Mouse (Mus musculus) E14TG2a.4 (cell line): ENCODE measurements at regions not wholly inside any gene's neighbourhood (a gene's known extent, or its start where the extent isn't known, plus 50 kb on each side); places are given as distances from the start of the nearest gene placed in this dataset.
"Not testable (repeated sequence)": the region's sequence is repeated elsewhere in the genome, so short reads cannot be mapped to it uniquely, and the experiment has no call there.

Source experiments
- H3K27me3 ChIP-seq: 2 replicates; pipeline ENCODE4 v1.6.1; 2014; ENCODE audit warnings: low read length, control low read depth; ENCODE audit not compliant: insufficient read depth
- H3K36me3 ChIP-seq: 2 replicates; pipeline ENCODE4 v1.6.1; 2014; ENCODE audit warnings: low read length, control low read depth; ENCODE audit not compliant: insufficient read depth
- H3K4me1 ChIP-seq: replicated peaks from 2 replicates; pipeline ENCODE4 v1.6.1; 2014; ENCODE audit warnings: low read depth, low read length, control low read depth
- H3K4me3 ChIP-seq: replicated peaks from 2 replicates; pipeline ENCODE4 v1.5.1; 2014; ENCODE audit warnings: mild to moderate bottlenecking, low read length
- H3K9me3 ChIP-seq: 2 replicates; pipeline ENCODE4 v1.6.1; 2014; ENCODE audit warnings: low read length, control low read depth
- CTCF ChIP-seq: conservative IDR thresholded peaks from 2 replicates; pipeline ENCODE4 v1.5.1; 2014; ENCODE audit warnings: low read length

GRCm38 (mm10) chr12:18998160-18998559, 483.9 kb downstream of the 5730507C01Rik start:
- H3K36me3 ChIP-seq, H3K4me3 ChIP-seq, H3K9me3 ChIP-seq, H3K27me3 ChIP-seq, H3K4me1 ChIP-seq: not testable (repeated sequence)

- not testable (repeated sequence) for H3K9me3 ChIP-seq, H3K27me3 ChIP-seq, H3K36me3 ChIP-seq, H3K4me1 ChIP-seq, H3K4me3 ChIP-seq
- TF ChIP-seq CTCF: peak; percentile 20; the same call in 1 of the 2 replicates
Observed at GRCm38 (mm10) chr12:19000597-19000996, 486.3 kb downstream of the 5730507C01Rik start.
